Mouse (Mus musculus): Measurements from ENCODE around the gene Mrps11. TPM values are rescaled to one million over a fixed set of nuclear protein-coding genes. Genes with fewer than 3 reads are reported as not detected.

Mrps11 gene
- polyA plus RNA-seq (2015; fragmentation: Nextera tagmentation; extraction: Ambion mirVana): 54.2 and 57.5 TPM in 2 replicates

DNA sequence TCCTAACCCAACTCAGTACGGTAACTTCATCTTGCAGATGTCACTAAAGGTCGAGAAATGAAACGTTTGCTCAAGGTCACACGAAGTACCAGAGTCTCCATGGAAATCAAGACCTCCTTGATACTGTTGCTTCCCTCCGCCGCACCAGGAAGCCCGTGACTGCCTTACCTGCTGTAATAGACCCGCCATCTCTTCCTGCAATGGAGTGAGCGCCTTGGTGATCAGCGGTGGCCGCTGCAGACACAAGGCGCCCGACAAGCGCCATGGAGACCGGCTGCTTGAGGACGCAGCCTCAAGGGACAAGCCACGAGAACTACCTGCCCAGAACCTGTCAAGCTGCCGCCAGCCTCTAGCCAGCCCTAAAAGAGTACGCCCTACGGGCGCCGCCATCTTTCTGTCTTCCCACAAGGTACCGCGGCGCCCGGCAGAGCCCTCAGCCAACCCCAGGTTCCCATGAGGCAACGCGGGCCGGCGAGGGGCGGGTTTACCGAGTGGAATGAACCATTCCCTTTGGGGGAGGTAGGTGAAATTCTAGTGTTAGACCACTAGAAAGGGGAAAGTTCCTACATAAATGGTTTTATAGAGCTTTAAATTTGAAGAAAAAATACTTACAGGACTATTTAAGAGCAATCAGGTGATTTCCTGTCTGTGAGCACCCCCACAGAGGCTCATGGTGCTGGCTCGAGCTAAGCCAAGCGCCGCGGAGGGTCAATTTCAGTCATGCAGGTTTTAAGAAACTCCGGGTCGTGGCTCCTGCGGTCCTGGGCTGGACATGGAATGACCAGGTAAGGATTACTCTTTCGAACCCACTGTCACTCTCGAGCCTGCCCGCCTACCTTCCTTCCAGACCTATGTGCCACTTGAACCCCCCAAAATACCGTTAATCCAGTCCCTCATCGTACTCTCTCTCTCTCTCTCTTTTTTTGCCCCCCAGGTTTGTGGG lies at the start of gene Mrps11, which contains the start of gene Mrpl46:
TSS of gene Mrps11 (plus strand) at position 481 of the 943 bp plus-strand sequence.
TSS of gene Mrpl46 (minus strand) at position 893 of the 943 bp plus-strand sequence.
- DNase-seq: peak; percentile 83
- Histone ChIP-seq H3K9me3 (replicated peaks) (no peaks in the 10 kb centered on the region), H3K27ac (peak within 1 kb of the TSS; percentile 45), H3K36me3 (peaks cover 56% of the 10 kb centered on the region), H3K4me3 (replicated peaks) (peak within 1 kb of the TSS; percentile 90), H3K27me3 (no peaks in the 10 kb centered on the region), H3K4me2 (peak within 1 kb of the TSS; percentile 87), H3K4me1 (replicated peaks) (peaks cover 38% of the 10 kb centered on the region), H3K9ac (peak within 1 kb of the TSS; percentile 92)
- ATAC-seq (ENCODE audit: low read depth): peak; percentile 98
- under 1% methylated on average over 44 of the region's 44 CpGs for WGBS (ENCODE audit: insufficient replicate concordance)

DNA sequence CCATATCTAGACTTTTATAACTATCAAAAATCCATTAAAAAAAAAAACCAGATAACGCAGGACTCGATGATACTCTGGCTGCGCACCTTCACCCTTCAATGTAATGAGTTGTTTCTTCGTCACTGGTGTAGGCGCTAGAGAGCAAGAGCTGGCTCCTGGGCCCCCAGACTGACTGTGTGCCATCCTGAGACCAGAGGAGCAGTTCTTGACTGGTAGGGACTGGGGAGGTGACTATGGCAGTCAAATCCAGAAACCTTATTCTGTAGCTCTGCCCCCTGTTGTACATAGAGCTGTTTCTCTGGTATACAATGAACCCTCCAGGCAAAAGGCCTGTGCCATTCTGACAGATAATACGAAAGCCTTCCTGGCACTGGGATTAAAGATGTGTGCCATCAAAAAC lies 45.7 kb upstream of the Mrps11 start:
- ATAC-seq (ENCODE audit: low read depth): no peak
- Histone ChIP-seq H3K4me3 (replicated peaks) (no peak overlapping the region), H3K4me2 (no peak overlapping the region), H3K27me3 (no peaks in the 10 kb centered on the region), H3K4me1 (replicated peaks) (no peaks in the 10 kb centered on the region), H3K27ac (no peak overlapping the region), H3K36me3 (no peaks in the 10 kb centered on the region), H3K9me3 (replicated peaks) (no peaks in the 10 kb centered on the region), H3K9ac (no peak overlapping the region)
- 83% methylated on average over 6 of the region's 6 CpGs for WGBS (ENCODE audit: insufficient replicate concordance)
- no peak for DNase-seq

DNA sequence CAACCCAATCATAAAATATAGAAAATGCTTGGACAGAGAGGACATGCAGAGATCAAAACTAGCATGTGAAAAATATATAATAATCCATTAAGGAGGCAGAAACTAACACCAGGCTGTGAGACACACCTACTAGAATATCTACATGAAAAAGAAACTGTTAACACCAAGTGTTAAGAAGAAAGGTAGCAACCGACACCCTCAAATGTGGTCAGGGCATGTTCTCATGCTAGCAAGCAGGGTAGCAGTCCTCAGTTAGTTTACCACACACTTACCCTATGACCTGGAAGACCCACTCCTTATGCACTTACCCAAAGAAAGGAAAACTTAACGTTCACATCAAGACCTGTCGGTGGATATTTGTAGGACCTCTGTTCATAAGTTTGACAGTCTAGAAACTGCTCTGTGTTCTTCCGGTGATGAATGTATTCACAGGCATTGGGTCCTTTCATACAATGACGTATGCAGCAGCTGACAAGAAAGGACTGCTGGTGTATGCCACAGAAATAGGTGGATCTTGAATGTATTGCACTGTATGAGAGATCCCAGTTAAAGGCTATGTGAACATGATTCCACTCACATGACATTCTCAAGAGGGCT lies 45.2 kb upstream of the Mrps11 start, which contains the start of gene Ntrk3:
TSS of gene Ntrk3 (minus strand) at position 399 of the 597 bp plus-strand sequence.
- H3K4me2 ChIP-seq: no peak within 1 kb of the TSS
- no peaks in the 10 kb centered on the region for H3K9me3 ChIP-seq (replicated peaks)
- no peaks in the 10 kb centered on the region for H3K4me1 ChIP-seq (replicated peaks)
- 66% methylated on average over 5 of the region's 5 CpGs for WGBS (ENCODE audit: insufficient replicate concordance)
- DNase-seq: no peak
- H3K36me3 ChIP-seq: no peaks in the 10 kb centered on the region
- no peak for ATAC-seq (ENCODE audit: low read depth)
- H3K4me3 ChIP-seq (replicated peaks): no peak within 1 kb of the TSS
- H3K9ac ChIP-seq: no peak within 1 kb of the TSS
- no peak within 1 kb of the TSS for H3K27ac ChIP-seq
- H3K27me3 ChIP-seq: no peaks in the 10 kb centered on the region

DNA sequence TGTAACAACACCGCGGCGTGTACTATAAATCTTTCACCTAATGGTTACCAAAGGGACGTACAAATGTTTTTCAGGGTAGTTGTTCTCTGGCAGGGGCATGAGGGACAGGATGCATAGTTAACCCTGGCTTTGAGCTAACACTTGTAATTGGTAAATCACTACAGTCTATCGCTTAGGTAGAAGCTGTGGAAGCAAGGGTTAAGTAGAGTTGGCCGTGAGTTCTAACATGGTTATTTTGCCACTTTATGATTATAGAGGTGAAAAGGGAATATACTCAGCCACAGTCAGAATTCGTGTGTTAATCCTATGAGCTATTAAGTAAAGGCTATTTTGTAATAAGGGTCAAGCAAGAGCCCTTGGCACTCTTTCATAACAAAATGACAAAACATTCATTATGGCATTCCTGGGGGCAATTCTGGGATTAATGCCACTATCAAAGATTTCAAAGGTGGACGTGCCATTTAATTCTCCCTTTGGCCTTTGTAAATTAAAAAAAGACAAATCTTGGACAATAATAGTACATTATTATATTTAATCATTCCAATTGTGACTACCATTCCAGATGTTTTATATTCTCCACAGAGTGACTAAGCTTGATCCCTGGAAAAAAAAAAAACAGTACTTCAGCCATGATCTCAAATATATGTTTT lies 43.4 kb upstream of the Mrps11 start:
- 70% methylated on average over 8 of the region's 8 CpGs for WGBS (ENCODE audit: insufficient replicate concordance)
- Histone ChIP-seq H3K27ac (no peak overlapping the region), H3K36me3 (no peaks in the 10 kb centered on the region), H3K4me3 (replicated peaks) (no peak overlapping the region), H3K9ac (no peak overlapping the region), H3K9me3 (replicated peaks) (no peaks in the 10 kb centered on the region), H3K27me3 (no peaks in the 10 kb centered on the region), H3K4me1 (replicated peaks) (no peaks in the 10 kb centered on the region), H3K4me2 (no peak overlapping the region)
- no peak for DNase-seq
- no peak for ATAC-seq (ENCODE audit: low read depth)

DNA sequence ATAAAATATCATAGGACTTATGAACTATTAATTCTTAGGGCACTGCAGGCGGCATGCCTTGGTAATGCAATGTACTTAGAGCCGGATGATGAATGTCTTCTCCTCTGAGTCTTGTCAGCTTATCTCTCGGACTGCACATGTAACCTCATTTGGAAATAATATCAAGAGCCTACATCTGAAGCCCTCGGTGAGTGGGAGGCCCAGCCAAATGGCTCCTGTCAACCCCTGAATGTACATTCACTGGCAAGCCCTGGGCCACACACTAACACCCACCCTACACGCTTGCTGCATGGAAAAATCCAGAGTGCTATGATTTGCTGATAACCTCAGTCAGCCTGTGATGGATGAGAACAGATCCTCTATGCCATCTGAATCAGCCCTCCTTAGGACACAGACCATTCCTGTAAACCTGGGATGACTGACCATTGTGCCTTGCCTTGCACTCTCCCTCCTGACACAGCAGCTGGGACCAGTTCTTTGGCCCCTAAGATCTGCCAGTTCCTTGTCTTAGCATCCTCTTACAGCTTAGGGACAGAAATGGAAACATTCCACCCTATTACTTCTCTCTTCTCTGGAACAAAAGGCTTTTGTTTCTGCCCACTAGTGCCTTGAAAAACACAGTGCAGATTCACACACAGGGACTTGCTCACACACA lies 39.1 kb upstream of the Mrps11 start:
- ATAC-seq (ENCODE audit: low read depth) (no peak), DNase-seq (no peak)
- Histone ChIP-seq H3K27ac (no peak overlapping the region), H3K36me3 (no peaks in the 10 kb centered on the region), H3K4me3 (replicated peaks) (no peak overlapping the region), H3K27me3 (no peaks in the 10 kb centered on the region), H3K4me2 (no peak overlapping the region), H3K4me1 (replicated peaks) (no peaks in the 10 kb centered on the region), H3K9me3 (replicated peaks) (no peaks in the 10 kb centered on the region), H3K9ac (no peak overlapping the region)
- 35% methylated on average over 5 of the region's 5 CpGs for WGBS (ENCODE audit: insufficient replicate concordance)

DNA sequence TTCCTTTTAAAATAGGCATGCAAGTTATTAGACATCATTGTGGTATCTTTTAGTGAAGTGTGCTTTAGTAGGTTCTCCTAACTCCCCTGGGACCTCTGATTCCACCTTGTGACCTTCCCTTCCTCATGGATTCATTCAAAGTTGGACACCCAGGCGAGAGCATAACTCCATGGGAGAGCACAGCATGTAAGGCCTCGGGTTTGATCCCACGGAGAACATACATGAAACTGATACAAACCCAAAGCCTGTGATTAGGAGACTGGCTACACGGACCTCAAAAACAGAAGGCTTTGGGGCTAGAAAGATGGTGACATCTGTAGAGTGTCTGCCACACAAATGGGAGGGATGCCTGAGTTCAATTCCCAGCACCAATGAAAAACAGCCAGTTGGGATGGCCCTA lies 30.0 kb upstream of the Mrps11 start:
- WGBS (ENCODE audit: insufficient replicate concordance): 67% methylated on average over 4 of the region's 4 CpGs
- ATAC-seq (ENCODE audit: low read depth) (no peak), DNase-seq (no peak)
- Histone ChIP-seq H3K36me3 (no peaks in the 10 kb centered on the region), H3K27me3 (no peaks in the 10 kb centered on the region), H3K4me1 (replicated peaks) (no peaks in the 10 kb centered on the region), H3K4me2 (no peak overlapping the region), H3K9me3 (replicated peaks) (no peaks in the 10 kb centered on the region), H3K4me3 (replicated peaks) (no peak overlapping the region), H3K27ac (no peak overlapping the region), H3K9ac (no peak overlapping the region)

DNA sequence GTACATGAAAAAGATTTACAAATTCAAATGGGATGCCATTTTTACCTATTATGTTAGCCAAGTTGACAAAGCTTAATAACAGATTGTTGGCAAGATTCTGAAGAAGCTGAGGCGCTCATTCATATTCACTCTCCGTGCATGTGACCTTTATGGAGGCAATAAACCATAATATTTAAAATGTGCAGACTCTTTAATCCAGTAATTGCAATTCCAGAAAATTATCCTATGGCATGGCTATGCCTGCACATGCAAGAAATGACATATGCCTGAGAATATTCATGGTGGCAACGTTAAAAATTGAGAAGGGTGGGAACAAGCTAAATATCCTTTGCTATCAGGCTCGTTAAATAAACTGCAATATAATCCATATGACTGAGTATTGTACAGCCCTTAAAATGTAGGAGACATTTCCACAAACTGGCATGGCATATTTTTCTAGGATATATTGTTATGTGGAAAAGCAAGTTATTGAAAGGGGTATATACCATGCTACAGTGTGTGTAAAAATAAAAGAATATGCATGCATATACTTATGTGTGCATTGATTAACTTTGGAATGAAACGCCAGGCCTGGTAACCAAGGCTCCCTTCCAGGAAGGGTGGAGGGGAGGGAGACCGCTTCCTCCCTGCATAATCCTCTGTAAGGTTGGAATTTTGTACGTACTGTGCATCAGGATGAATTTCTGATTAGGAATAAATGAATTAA lies 29.0 kb upstream of the Mrps11 start:
- H3K9ac ChIP-seq: no peak overlapping the region
- H3K27ac ChIP-seq: no peak overlapping the region
- no peaks in the 10 kb centered on the region for H3K36me3 ChIP-seq
- no peak overlapping the region for H3K4me2 ChIP-seq
- H3K9me3 ChIP-seq (replicated peaks): no peaks in the 10 kb centered on the region
- DNase-seq (no peak), ATAC-seq (ENCODE audit: low read depth) (no peak)
- H3K4me3 ChIP-seq (replicated peaks): no peak overlapping the region
- H3K27me3 ChIP-seq: no peaks in the 10 kb centered on the region
- no peaks in the 10 kb centered on the region for H3K4me1 ChIP-seq (replicated peaks)
- WGBS (ENCODE audit: insufficient replicate concordance): 64% methylated on average over 7 of the region's 7 CpGs

DNA sequence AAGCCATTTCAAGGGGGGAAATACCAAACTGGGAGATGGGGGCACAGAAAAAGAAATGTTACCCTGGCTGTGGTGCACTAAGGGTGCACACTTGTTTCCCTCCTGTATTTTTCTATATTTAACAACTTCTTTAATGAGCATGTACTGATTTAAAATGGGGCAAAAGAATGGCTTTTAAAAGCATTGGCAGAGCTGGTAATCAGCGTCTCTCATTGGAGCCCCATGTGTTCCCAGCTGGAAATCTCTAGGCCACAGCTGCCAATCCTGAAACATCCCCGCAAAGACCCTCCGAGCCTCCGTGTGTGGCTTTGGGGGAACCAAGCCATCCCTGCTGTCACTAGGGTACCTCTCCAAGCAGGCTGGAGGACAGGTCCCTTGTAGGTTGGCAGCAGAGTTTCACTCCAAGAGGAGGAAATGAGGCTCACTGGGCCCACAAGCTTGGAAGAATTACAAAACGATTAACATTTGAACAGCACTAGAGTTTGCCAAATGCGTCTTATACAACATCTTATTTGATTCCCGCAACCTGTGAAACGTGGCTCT lies 28.4 kb upstream of the Mrps11 start:
- no peak overlapping the region for H3K9ac ChIP-seq
- no peak overlapping the region for H3K4me2 ChIP-seq
- H3K4me1 ChIP-seq (replicated peaks): no peaks in the 10 kb centered on the region
- no peaks in the 10 kb centered on the region for H3K9me3 ChIP-seq (replicated peaks)
- DNase-seq (no peak), ATAC-seq (ENCODE audit: low read depth) (no peak)
- H3K4me3 ChIP-seq (replicated peaks): no peak overlapping the region
- H3K27me3 ChIP-seq: no peaks in the 10 kb centered on the region
- 63% methylated on average over 8 of the region's 8 CpGs for WGBS (ENCODE audit: insufficient replicate concordance)
- no peak overlapping the region for H3K27ac ChIP-seq
- H3K36me3 ChIP-seq: no peaks in the 10 kb centered on the region

DNA sequence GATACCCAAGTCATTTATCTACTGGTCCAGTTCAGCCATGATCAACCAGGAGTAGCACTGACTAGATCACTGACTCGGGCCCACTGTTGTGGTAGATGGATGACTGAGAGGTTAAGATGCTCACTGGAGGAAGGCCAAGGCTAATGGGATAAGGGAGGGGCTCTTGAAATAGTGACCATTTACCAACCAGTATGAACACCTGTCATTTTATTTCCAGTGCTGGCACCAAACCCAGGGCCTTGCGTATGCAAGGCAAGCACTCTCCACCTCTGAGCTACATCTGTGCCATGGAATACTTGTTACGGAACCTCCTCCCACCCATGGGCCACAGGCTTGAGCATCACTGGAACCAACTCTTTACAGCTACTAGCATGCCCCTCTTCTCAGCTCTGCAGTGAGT lies 19.1 kb upstream of the Mrps11 start:
- Histone ChIP-seq H3K9me3 (replicated peaks) (no peaks in the 10 kb centered on the region), H3K36me3 (no peaks in the 10 kb centered on the region), H3K27me3 (0 out of 2 replicates have a peak, but pooled peaks cover 3% of the 10 kb centered on the region), H3K4me2 (no peak overlapping the region), H3K4me1 (replicated peaks) (no peaks in the 10 kb centered on the region), H3K9ac (no peak overlapping the region), H3K27ac (no peak overlapping the region), H3K4me3 (replicated peaks) (no peak overlapping the region)
- DNase-seq: no peak
- ATAC-seq (ENCODE audit: low read depth): no peak
- 76% methylated on average over 3 of the region's 3 CpGs for WGBS (ENCODE audit: insufficient replicate concordance)

DNA sequence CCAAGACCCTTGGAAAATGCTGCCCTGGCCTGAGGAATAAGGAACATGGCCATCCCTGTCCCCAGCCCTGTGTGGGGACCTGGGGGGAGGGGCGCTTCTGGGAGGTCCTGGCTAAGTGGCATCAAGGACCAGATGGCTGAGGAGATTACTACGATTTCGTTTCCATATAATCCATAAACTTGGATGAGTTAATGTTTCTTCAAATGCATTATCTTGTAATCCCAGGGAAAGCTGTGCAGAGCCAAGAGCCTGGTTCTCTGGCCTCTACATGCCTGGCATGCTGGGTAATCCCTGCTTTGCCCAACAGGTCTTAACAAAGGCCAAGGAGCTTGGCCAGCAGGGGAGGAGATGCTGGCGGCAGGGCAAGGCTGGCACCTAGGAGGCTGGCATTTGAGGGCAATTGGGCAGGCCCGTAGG lies 17.7 kb upstream of the Mrps11 start:
- no peak for ATAC-seq (ENCODE audit: low read depth)
- Histone ChIP-seq H3K27ac (no peak overlapping the region), H3K9ac (no peak overlapping the region), H3K9me3 (replicated peaks) (no peaks in the 10 kb centered on the region), H3K36me3 (no peaks in the 10 kb centered on the region), H3K27me3 (0 out of 2 replicates have a peak, but pooled peaks cover 3% of the 10 kb centered on the region), H3K4me1 (replicated peaks) (no peaks in the 10 kb centered on the region), H3K4me2 (no peak overlapping the region), H3K4me3 (replicated peaks) (no peak overlapping the region)
- 59% methylated on average over 5 of the region's 5 CpGs for WGBS (ENCODE audit: insufficient replicate concordance)
- DNase-seq: no peak

Data from liver, embryonic 13.5 days (tissue).